Mouse (Mus musculus): ENCODE data around the gene Nyap1. TPM values are rescaled to one million over a fixed set of nuclear protein-coding genes. Genes with fewer than 3 reads are reported as not detected.
"Not testable (repeated sequence)": the region's sequence is repeated elsewhere in the genome, so short reads cannot be mapped to it uniquely, and the experiment has no call there.

The Nyap1 gene
- total RNA-seq, 2 experiments from 2014 or later: 0.73 to 1.2 TPM

GRCm38 (mm10) chr5:137770709-137771108, 29.3 kb upstream of the Nyap1 start:
- DNase-seq (ENCODE audit: low spot score in 2 of 2): no peak

DNA sequence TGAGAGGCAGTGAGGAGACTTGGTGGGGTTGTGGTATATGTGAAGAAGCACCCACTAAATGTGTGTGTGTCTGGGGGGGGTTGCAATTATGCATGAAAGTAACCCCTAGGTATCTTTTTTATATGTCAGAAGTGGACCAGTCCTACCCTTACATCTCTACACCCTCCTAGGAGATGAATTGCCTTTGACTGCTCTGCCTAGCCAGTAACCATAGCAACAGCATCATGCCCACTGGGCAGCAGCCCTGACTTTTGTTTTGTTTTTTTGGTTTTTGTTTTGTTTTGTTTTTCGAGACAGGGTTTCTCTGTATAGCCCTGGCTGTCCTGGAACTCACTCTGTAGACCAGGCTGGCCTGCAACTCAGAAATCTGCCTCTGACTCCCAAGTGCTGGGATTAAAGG, 27.1 kb upstream of the Nyap1 start:
- no peak for DNase-seq (ENCODE audit: low spot score in 2 of 2)

DNA sequence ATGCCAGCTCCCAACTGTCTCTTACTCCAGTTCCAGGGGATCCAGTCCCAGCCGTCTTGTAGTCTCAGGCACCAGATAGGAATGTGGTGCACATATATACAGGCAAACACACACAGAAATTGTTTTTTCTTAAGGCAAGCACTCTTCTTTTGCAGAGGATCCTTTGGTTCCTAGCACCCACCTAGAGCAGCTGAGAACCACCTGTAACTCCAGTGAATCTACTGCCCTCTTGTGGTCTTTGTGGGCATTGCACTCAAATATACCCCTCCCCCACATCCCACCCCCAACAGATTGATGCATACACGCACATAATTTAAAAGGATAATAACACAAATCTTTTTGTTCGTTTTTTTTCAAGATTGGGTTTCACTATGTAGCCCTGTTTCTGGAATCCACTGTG, 24.9 kb upstream of the Nyap1 start:
- DNase-seq (ENCODE audit: low spot score in 2 of 2): no peak

DNA sequence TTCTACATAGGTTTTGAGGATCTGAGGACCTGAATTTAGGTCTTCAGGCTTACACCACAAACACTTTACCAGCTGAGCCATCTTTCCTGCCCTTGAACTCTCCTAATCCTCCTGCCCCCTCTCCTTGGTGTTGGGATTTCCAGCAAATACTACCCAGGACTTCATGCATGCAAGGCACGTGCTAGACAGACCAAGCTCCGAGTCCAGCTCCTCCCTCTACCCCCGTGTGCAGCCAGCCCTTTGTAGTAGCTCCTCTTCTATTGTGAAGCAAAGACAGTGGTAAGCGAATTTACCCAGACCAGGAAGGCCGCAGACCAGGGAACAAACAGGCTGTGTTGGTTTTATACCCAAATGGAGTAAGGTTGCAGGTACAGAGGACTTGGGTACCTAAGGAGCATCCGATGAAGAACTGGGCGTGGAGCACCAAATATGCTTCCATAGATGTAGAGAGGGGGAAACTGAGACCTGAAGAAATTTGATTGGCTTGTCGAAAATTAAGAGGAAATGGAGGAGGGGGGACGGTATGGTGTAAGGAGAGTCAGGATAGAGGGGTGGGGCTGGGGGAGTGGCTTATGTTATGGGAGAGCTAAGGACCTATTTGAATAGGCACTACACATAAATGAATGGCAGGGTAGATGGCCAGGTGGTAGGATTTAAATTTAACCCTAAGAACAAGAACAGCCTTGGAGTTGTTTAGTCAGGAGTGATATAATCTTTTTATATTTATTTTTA, 23.4 kb upstream of the Nyap1 start:
- DNase-seq (ENCODE audit: low spot score in 2 of 2): no peak

DNA sequence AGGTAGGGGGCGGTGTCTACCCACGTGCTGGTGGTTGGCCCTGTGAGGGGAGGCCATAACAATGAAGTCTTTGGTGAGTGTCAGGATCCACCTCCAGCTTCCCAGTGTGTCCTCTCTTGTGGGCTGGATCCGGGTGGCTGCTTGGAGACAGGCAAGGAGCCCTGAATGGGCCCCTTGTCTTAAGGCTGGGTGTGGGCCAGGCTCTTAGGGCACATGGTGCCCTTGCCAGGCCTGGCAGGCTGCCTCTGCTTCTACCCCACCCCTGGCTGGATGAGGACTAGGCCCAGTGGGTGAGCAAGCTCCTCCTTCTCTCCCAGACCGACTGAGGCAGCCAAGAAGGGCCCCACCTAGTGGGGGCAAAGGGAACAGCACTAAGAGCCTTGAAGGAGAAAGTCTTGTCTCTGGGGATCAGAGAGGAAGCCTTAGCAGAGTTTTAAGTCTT, 18.6 kb upstream of the Nyap1 start:
- peak; percentile 65 to 85 for DNase-seq (ENCODE audit: low spot score in 2 of 2)

GRCm38 (mm10) chr5:137758921-137759534, 17.6 kb upstream of the Nyap1 start:
- no peak for DNase-seq (ENCODE audit: low spot score in 2 of 2)

GRCm38 (mm10) chr5:137757887-137758286, 16.5 kb upstream of the Nyap1 start:
- no peak for DNase-seq (ENCODE audit: low spot score in 2 of 2)

- DNase-seq (ENCODE audit: low spot score in 2 of 2): peak; percentile 73 to 81
Measured at GRCm38 (mm10) chr5:137756882-137757661, 15.7 kb upstream of the Nyap1 start.

GRCm38 (mm10) chr5:137756106-137756505, 14.7 kb upstream of the Nyap1 start:
- no peak for DNase-seq (ENCODE audit: low spot score in 2 of 2)

DNA sequence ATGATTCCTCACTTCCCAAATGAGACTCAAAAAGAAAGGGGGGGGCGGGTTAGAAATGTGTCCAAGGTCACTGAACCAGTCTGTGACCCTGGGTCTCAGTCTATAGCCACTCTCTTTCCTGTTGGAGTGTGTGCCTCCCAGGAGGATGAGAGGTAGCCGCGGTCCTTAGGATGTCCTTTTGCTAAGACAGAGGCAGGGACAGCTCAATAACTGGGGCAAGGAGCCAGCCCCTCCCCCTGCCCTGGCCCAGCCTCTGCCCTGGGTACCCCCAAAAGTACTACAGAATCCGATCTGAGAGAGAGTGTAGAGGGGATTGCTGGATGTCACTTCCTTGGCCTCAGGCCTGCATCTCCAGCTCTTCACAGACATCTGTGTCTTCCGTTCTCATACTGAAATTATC, 14.0 kb upstream of the Nyap1 start:
- no peak for DNase-seq (ENCODE audit: low spot score in 2 of 2)

DNA sequence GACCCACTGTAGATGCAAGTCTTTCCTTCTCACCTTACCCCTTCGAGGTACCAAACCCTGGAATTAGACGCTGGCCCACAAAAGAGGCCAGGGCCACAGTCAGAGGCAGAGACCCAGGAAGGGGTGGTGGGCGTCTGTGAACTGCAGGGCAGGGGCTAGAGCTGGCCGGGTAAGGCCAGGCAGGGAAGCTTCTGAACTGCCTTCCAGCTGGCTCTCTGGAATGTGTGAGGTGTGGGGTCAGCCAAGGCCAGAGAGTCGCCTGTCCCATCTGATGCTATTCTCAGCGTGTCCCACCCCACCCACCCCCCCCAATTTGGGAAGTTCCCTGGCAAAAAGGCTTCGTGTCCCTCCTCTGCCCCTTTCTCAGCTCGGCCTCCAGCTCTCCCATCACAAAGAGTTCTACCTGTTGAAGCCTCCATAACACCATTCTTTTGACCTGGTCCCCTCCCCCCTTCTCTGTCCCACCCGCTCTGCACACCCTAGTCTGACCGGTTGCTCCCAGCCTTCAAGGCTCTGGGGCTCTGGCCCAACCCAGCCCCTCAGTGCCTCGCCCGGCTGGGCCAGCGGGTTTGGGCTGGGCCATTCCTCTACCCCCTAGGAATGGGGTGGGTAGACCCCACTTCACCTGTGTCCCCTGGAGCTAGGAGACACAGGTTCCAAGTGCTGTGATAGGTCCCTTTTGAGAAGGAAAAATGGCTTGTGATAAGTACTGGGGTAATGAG, 11.9 kb upstream of the Nyap1 start:
- DNase-seq (ENCODE audit: low spot score in 2 of 2): no peak

GRCm38 (mm10) chr5:137751988-137752387, 10.6 kb upstream of the Nyap1 start:
- no peak for DNase-seq (ENCODE audit: low spot score in 2 of 2)

DNA sequence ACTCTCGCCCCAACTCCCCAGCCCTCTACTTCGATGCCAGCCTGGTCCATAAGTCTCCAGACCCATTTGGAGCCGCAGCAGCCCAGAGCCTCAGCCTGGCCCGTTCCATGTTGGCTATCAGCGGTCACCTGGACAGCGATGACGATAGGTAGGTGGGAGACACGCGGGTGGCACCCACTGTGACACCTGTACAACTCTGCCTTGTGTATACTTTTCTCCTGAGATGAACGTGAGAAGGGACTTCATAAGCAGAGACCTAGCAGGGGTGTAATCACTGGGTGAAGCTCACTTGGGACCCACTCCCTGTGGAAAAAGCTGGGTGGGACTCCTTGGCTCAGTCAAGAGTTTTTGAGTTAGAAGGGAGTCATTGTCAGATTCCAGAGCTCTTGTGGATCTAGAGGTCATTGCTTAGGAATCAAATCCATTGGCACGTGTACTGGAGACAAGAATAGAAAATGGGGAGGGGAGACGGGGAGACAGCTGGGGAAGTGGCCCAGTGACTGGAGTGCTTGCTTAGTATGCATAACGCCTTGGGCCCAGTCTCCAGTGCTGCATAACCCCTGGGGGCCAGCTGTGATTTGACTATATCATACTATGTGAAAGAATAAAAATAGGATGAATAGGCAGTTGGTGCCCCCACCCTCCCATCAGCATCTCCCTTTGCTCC, 9.9 kb upstream of the Nyap1 start:
- DNase-seq (ENCODE audit: low spot score in 2 of 2): no peak

DNA sequence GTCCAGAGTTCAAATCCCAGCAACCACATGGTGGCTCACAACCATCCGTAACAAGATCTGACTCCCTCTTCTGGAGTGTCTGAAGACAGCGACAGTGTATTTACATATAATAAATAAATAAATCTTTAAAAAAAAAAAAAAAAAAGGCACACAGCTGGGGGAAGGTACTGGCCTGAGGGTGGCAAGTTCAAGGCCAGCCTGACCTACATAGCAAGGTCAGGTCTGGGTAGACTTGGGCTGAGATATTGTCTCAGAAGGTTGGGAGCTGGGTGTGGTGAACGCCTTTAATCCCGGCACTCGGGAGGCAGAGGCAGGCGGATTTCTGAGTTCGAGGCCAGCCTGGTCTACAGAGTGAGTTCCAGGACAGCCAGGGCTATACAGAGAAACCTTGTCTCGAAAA, 8.8 kb upstream of the Nyap1 start:
- DNase-seq (ENCODE audit: low spot score in 2 of 2): not testable (repeated sequence)

DNA sequence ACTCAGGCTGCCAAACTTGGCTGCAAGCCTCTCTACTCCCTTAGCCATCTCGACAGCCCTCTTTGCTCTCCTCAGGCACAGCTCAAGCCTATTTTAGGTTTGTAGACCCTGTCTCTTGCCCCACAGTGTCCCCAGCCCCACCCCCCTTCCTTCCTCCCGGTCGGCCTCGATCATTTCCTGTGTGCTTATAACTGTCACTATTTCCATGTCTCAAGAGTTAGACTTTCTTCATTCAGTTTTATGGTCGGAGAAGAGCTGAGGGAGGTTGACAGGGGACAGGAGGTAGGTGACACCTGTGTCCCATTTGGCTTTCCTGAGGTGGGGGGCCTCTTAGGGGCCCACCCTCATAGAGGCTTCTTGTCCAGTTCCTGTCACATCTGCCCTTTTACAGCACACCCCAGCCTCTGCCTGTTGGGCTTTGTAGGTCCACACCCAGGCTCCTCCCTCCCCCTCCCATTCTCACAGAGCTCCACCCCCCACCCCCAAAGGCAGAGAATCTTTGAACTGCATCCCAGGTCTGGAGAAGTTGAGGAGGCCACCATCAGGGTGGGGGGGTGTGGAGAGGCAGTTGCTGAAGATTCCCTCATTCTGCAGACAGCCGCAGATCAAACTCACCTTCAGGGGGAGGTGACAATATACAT, 7.9 kb upstream of the Nyap1 start:
- no peak for DNase-seq (ENCODE audit: low spot score in 2 of 2)

DNA sequence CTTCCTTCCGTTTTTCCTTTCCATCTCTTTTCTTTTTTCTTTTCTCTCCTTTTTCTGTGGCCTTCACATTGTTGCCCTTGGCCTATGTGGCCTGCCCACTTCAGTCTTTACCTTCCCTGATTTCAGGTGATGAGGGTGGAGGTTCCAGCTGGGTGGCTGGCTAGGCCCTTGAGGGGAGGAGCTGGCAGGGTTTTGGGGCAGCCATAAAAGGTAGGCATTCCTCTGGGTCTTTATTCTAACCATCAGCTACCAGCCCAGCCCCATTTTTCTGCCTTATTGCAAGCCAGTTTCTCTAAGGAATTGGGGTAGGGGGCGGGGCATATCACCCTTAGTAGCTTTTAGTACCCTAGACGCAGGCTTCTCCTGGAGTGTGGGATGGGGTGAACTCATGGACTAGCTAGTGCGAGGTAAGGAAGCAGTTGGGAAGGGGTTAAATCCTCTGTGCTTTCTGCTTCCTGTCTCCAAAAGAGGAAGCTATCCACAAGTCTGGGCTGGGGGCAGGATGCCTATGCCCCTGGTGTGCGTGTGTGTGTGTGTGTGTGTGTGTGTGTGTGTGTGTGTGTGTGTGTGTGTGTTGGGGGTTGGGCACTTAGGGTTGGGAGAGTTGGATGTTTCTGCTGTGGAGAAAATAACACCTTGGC, 6.8 kb upstream of the Nyap1 start:
- no peak for DNase-seq (ENCODE audit: low spot score in 2 of 2)

GRCm38 (mm10) chr5:137747326-137747961, 6.0 kb upstream of the Nyap1 start:
- no peak for DNase-seq (ENCODE audit: low spot score in 2 of 2)

DNA sequence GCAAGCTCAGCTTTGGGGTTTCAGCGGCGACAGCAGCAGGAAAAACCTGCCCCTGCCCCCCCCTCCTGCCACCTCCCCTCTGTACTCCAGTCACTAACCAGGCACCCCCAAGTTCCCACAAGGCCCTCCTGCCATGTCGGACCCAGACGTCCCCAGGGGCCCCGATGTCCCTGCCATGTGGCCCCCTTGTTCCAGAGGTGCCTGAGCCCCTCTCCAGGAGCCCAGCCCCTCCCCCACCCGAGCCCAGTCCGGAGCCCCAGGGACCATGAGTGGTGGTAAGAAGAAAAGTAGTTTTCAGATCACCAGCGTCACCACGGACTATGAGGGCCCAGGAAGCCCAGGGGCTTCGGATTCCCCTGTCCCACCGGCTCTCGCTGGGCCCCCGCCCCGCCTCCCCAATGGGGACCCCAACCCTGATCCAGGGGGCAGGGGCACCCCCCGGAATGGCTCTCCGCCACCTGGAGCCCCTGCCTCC, 5.5 kb upstream of the Nyap1 start:
- no peak for DNase-seq (ENCODE audit: low spot score in 2 of 2)

- DNase-seq (ENCODE audit: low spot score in 2 of 2): peak; percentile 62 to 79
Measured at GRCm38 (mm10) chr5:137746282-137746850, 5.0 kb upstream of the Nyap1 start.

Data from gastrocnemius, postnatal 4 days (tissue).